Mouse (Mus musculus) A20 (cell line): ENCODE measurements around the gene Isy1.

Source experiments
- DNase-seq: peaks from one replicate; pipeline ENCODE4 v3.0.0-alpha.2; 2011; ENCODE audit warnings: low read depth, low spot score

The Isy1 gene

DNA sequence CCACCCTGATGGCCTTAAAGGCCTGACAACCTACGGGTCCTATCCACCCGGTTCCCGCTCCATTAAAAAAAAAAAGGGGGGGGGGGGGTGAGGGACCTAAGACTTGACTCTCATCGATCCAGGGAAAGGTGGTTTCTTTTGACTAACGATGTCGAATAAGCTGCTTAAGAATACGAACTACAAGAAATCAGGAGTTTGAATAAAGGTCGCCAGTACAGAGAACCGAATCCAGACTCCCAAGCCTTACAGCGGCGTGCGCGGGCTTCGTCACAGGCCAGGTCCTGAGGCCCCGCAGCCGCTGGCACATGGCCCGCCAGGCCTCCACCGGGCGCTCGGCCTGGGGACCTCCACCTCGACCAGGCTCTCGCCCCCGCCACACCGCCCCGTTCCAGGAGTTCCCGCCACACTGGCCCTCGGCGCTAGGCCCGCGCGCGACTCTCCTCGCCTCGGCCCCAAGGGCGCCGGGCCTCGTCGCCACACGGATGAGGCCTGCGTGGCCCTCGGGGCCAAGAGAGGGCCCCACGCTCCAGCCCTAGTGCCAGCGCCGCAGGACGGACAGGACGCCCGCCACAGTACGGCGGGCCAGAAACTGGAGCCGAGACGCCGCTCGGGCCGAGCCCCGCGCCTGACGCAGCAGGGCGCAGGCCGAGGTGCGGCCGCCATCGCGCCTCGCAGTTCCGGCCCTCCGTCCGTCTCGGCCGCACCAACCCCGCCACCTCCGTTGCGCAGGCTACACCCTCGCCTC is 11.7 kb upstream of the Isy1 start:
- no peak for DNase-seq

DNA sequence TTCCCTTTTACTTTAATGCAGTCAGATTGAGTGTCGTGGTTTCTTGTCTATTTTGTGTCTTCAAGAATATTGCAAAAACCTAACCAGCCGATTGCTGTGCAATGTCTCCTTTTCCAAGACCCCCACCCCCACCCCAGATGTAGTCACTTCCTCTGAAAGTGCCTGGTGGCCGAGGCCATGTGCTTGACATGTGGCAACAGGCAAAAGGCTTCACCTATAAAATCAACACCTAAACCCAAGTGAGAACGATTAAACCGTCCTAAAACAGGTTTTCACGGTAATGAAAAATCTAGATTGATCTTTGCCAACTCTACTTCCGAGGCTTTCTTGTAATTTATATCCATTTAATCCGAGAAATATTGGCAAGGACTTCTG is 11.2 kb upstream of the Isy1 start:
- peak; percentile 80 for DNase-seq

DNA sequence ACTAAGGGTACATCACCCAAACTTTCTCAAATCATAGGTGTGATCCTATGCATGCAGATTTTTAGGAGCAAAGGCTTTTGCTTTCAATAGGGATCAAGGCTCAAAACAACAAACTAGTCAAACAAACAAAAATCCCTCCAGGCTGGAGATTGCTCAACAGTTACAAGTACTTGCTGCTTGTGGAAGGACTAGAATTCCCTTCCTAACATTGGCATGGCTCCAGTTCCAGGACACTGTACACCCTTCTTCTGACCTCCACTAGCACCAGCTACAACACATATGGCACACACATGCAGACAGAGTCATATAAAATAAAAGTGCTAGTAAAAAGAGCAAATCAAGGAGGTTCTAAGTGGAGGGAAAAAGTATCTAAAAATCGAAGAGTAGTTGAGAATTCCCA is 8.2 kb upstream of the Isy1 start:
- no peak for DNase-seq

DNA sequence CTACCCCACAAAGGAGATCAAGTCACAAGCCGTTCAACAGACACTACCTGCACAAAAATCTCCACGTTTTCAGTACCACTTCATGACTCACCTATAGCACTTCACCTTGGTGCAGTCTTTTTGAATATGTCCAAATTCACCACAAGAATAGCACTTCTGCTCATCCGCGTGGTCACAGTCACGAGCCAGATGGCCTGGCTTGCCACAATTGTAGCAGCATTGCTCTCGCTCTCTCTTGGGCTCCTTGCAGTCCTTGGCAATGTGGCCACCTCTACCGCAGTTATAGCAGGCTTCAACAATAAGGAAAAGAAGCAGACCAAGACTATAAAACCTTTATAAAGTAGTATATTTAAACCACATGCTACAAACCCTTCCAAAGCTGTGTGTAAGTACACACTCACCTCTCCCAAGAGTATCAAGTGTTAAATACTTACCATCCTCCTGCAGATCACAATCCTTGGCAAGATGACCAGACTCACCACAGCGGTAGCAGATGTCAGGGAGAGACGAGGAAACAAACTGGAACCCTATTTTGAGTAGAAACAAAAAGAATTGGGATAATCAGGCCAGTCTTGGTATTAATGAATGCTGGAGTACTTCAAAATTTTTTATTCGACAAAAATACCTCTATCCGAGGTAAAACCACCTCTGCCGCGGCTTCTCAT is 6.6 kb upstream of the Isy1 start:
- no peak for DNase-seq

DNA sequence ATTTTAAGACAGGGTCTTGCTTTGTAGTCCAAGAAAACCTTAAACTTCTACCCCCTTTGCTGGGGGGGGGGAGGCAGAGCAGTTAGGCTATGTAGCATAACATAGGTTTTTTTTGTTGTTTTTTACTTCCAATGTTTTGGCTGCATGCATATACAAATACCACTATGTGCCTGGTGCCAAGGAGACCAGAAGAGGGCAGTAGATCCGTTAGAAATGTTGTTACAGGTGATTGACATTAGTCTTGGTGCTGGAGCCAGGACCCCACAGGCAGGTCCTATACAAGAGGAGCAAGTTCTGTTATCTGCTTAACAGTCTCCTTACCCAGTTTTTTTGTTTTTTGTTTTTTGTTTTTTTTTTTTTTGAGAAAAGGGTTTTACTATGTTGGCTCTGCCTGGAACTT is 3.7 kb upstream of the Isy1 start:
- peak; percentile 61 for DNase-seq

DNA sequence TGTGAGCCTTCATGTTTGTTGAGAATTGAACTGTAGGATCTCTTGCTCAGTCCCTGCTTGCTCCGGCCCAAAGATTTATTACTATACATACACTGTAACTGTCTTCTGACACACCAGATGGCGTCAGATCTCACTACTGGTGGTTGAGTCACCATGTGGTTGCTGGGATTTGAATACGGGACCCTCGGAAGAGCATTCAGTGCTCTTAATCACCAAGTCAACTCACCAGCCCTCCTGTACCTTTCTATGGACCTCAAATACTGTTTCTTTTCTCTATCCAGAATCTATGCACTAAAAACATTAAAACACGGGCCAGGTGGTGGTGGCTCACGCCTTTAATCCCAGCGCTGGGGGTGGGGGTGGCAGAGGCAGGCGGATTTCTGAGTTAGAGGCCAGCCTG is 3.0 kb upstream of the Isy1 start:
- DNase-seq, result peak; percentile 36

DNA sequence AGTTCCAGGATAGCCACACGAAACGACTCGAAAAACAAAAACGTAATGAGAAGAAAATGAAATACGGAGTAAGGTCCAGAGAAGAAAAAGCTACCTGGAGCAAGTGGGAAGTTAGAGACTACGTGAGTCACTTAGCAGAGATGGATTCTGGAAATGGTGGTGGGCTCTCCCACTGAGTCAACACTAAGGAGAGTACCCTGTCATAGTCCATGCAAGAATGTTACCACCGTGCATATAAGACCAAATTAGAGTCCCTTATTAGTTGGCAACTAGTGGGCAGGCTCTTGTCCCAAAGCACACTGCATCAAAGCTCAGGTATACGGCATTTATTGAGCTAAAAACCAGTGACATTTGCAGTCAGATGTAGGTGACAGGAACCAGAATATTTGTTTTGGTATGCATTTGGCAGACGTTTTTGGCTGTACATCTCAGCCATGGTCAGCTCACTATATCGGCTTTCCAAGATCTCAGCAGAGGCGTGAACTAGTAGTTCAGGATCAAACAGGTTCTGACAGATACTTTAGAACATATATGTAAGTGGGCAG is 1.3 kb upstream of the Isy1 start:
- peak; percentile 53 for DNase-seq

DNA sequence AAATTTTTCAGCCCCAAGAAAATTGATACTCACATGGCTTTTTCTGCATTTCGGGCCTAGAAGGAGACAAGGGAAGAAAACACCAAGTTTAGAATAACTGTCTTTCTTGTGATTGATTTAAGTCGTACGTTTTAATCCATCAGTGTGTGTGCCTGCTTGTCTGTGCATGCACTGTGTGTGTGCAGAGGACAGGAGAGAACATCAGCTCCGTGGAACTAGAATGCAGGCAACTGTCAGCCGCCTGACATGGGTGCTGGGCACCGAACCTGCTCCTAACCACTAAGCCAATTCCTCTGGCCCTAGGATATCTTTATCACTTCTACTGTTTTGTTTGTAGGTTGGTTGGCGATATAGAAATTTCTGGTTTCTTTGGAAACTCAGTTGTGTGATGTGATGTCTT is 2.9 kb downstream of the Isy1 start, which contains the start of gene Gm45140:
TSS of gene Gm45140 (minus strand) at position 101 of the 400 bp plus-strand sequence.
- no peak for DNase-seq

DNA sequence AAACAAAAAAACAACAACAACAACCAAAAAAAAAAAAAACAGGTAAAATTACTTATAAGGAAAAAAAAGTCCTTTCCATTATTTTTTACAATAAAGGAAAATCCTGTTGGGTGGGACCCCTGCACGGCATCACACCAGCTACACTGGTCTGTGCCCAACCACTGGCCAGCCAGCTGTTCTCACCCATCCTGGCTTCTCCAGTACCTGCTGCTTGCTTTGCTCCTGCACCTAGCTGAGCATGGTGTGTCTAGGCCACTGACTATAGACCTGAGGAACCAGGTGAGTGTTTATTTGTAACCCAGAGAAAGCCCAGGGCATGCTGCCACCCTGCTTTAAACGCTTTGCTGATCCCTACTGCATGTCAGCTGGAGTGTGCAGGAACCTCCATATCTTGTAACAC is 18.2 kb downstream of the Isy1 start:
- no peak for DNase-seq

DNA sequence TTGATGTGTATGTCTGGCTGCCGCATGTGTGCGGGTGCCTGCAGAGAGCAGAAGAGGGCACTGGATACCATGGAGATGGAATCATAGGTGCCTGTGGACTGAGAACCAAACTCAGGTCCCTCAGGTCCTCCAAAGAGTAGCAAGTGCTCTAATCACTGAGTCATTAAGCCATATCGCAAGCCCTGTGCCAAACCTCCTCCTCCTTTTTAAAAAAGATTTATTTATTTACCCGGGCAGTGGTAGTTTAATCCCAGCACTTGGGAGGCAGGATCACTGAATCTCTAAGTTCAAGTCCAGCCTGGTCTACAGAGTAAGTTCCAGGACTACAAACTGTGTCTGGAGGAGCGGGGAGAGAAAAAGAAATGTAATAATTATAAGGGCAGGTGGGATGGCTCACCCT is 24.1 kb downstream of the Isy1 start:
- no peak for DNase-seq

DNA sequence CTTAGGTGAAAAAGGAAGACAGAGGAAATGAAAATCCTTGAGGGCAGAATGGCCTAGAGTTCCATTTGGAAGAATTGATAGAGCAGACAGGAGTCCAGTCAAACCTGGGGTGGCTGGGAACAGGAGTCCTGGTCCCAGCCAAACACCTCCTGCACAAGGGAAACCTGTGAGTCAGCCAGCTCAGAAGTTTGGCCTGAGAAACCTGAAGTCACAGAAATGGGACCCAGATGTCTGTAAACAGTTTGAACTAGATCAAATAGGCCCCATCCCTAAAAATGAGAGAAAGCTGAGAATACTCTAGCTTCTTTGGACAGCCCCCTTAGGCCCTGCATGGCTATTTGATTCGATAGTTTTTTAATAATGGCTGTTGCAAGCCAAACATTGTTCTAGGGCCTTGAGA is 25.9 kb downstream of the Isy1 start:
- DNase-seq, result no peak

DNA sequence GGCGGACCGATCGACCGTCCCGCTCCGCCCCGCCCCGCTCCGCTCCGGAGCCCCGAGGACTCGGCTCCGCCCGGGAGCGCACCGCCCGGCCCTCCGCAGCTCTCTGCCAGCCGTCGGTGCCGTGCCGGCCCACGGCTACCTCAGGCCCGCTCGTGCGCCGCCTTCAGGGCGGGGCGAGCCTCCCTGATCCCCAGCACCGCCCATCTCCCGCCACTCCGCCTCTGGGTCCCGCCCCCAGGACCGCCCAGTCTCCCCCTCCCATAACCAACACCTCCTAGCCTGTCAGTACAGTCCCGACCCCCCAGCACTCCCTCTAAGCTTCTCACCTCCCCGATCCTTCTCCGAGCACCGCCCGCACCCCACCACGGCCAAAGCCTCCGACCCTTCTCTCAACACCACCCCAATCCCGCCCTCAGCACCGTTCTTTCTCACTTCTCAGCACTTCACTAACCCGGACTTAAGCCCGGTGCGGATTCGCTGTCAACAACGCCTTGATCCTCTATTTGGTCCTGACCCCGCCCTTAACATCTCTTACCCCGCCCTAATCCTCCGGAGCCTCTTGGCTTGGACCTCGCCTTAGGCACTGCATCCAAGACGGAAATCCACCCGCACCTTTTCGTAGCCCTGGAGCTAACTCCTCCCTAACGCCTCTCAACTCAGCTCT is 26.8 kb downstream of the Isy1 start, which contains the start of gene Rab43:
TSS of gene Rab43 (minus strand) at position 490 of the 664 bp plus-strand sequence.
- DNase-seq, result peak; percentile 95

DNA sequence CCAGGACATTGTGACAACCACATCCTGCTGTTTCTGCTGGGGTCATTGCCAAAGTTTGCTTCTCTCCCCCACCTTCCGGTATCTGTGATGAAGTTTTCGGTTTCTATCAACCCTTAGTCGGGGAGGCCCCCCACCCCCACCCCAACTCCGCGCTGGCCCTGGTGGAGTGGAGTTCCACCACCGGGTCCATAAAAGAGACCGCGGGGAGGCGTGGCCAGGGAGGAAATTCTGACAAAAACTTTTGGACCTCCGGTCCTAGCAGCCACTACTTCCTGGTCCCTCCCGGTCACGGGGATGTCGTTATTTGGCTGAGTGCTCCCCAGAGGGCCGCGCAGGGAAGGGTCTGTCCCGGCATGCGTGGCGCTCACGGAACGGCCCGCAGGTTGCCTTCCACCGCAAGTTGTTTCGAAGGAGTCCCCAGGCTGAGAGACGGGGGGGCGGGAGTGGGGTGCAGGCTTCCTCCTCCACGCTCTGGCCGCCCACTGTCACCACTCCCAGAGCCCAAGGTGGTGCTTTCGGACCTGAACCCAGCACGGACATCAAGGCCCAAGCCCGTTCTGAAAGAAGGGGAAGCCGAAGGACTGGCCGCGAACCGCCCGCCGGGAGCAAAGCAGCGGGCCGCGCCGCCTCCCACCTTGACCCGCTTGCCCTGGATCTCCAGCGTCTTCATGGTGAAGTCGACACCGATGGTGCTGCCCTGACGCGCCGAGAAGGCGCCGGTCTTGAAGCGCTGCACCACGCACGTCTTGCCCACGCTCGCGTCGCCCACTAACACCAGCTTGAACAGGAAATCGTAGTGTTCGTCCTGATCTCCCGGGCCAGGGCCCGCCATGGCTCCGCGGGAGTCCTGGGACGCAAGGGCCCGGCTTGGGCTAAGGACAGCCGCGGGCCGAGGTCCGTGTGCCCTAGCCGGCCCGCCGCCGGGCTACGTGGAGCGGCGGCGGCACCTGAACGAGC is 27.6 kb downstream of the Isy1 start:
- peak; percentile 88 for DNase-seq

DNA sequence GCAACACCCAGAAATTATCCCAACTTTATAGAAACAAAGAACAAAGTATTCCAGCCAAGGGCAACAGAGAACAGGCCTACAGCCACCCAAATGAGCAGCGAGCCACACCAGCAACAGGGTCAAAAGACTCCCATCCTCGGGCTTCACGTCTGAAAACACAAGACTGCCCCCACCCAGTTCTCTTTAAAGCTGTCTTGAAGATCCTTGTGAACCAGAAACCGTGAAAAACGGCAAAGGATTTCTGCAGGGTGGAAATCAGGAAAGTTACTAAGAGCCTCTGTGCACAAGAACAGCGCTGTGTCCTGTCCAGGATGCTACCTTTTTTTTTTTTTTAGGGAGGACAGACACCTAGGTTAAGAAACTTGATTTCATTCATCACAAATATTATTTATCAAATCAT is 28.3 kb downstream of the Isy1 start:
- no peak for DNase-seq

DNA sequence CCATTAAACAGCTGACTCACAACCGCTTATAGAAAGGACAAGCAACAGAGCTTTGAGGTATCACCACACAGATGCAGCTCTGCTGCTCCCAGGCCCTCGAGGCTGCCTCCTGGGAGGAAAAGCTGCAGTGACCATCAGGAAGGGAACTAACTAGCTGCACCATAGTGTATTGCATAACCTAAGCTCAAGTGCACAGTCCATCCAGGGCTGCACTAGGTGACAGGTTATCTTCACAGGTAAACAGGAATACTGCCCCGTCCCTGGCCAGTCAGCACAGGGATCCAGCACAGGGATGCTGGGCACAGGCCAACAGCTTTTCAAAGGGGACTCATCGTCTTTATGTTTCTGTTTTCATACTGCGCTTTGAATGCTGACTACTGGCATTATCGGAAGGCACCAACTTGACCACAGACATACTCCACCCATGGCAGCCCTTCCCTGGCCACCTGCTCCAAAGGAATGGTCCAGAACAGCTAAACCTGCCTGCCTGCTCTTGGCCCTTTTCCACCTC is 28.9 kb downstream of the Isy1 start:
- DNase-seq, result peak; percentile 43

DNA sequence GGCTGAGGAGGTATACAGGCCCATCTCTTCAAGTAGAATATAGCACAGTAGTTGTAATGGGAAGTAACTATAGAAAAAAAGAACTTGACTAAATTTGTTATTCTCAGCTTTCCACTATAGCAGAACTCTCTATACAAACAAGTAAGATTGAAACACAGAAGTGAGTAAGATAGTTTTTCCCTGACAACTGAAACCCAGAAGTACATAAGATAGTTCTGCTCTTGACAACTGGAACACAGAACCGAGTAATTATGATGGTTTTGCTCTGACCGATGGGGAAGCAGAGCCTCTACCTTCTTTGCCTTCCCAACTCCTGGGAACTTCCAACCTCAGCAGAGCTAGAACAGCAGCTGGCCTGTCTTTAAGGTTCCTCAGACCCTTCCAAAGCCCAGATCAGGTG is 29.5 kb downstream of the Isy1 start:
- peak; percentile 66 for DNase-seq

DNA sequence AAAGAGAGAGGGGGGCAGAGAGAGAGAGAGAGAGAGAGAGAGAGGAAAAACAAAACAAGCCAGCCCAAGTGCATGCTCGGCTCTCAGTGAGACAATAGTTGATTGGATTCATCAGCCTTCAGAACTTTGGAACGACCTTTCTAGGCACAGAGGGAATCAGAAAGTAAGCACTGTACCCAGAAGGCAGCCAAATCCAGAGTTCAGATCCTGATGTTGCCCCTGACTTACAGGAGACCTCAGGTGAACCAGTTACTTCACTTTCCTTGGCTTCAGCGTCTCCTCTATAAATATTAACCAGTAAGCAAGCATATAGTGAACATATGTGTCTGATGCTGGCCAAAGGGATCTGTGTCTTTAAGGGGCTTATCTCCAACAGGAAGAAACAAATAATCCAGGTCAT is 30.1 kb downstream of the Isy1 start:
- DNase-seq, result no peak

DNA sequence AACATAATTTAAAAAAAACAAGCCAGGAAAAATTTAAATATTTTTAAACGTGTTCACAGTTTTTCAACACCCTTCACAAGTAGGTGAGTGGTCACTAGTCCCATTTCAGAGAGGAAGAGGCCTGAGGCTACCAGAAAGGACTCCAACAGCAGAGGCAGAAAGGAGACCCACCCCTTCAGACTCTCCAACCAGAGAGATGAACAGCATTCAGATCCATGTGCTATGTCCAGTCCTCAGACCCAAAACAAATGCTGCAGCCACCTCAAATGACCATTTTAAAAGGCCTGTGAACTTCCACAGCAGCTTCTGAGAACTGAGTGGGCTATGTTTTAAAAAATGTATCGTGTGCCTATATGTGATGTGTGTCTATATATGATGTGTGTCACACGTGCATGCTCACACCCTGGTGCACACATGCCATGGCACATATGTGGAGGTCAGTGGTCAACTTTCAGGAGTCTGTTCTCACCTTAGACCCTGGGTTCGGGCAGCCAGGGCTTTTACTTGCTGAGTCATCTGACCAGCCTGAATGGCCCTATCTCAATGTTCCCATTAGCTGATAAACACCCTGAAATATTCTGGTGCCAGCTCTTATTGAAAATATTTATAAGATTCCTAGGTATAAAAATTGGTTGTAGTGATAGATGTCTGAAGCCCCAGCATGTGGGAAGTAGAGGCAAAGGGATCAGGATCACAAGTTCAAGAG is 30.7 kb downstream of the Isy1 start:
- DNase-seq, result no peak

DNA sequence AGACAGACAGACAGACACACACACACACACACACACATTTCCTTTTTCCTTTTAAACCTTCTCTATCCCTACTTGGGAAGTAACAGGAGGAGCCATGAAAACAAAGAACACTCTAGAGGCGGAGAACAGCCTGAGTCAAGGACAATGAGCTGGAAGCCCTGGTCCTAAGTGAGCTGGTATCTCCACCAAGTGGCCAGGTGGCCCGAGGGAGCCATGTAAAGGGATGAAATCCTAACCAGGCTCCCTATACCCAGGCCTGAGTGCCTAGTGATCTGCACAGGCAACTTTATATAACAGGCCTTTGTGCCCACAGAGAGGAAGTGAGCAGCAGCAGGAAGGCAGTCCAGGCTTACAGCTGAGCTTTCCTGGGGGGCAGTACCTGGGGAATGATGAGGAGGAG is 31.7 kb downstream of the Isy1 start:
- no peak for DNase-seq

DNA sequence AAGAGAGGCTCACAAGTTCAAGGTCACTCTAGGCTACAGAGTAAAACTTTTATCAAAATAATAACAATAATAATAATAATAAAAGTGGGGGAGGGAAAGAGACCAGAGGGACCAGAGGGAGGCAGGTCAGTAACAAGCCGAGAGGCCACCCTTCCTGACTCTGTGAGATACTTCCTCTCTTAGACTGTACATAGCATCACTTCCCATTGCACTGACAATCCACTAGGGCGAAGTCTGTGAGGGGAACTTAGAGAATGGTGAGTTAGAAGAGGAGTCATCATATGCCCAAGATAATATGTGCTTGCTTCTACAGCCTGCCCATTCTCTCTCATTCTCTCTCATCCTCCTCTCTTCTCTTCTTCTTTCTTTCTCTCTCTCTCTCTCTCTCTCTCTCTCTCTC is 32.6 kb downstream of the Isy1 start:
- DNase-seq, result peak; percentile 45

DNA sequence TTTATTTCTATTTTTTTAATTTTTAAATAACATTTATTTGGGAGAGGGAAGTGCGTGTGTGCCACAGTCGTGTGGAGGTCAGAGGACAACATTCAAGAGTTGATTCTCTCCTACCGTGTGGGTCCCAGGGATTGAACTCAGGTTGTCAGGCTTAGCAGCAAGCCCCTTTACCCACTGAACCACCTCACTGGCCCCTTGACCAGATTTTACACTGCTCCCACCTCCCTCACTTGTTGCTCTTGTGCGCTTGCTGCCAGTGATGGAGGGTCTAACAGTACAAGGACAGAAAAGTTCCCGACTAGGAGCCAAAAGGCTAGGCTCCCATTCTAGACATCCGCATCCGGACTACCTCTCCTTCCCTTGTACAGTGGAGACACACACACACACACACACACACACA is 33.1 kb downstream of the Isy1 start:
- DNase-seq, result no peak
